Mouse (Mus musculus): ENCODE measurements around the gene Grid2.

DNA sequence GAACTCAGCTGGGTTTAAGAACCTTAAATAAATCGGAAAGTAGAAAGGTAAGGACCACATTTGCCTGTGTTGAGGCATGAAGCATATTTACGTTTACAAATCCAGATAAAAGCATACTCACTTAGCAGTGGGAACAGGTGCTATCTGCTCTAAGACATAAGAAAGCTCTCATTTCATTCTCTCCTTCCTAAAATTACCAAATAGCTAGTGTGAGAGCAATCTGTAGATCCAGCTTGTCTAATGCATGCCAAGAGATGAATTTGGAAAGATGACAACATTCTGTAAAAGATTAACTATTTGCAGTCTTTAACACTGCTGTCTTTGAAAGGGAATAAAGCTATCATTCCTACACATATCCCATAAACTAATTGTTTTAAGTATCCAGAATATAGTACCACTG lies 858.9 kb downstream of the Grid2 start:
- TF ChIP-seq POLR2A (IDR thresholded peaks at IDR 0.05; ENCODE audit: control insufficient read depth, low read depth, low read length) (no peak), CTCF (IDR thresholded peaks at IDR 0.05; ENCODE audit: control insufficient read depth, insufficient read depth, insufficient replicate concordance, low read depth, low read length) (no peak)
